ENCODE assay signal across 7 mouse cellular contexts in the genomic region with DNA sequence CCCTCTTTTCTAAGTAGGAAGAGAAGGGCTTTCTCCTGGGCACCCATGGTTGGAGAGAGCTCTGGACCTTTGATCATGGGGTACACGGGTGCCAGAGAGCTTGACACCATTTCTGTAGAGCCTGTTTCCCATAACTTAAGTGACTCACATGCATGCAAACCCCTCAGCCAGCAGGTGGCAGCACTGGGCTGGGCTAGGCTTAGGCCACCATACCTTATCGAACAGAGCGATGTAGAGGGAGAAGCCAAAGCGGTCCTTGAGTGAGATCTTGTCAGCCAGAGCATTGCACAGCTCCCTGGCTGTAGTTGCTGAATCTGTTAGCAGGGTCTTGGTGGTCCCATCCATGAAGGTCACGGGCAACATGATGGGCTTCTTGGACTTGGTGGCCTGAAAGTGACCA. TPM values are rescaled to one million over a fixed set of nuclear protein-coding genes. Genes with fewer than 3 reads are reported as not detected.
DNase-seq lines count a peak whose midpoint lies in the region; ATAC-seq and TF ChIP-seq lines count a peak whose summit lies in the region.

No protein-coding gene starts in this region.

- peak; percentile 64 for ATAC-seq in intestine, embryonic 16.5 days
- peak; percentile 75 for ATAC-seq in midbrain, embryonic 11.5 days (ENCODE audit: low FRiP score)

- intact Hi-C loops in left cerebral cortex, postnatal 25 days (cut with DNase I) = loop anchor here (1.0 kb wide), 1 partner anchor 49 kb away; no protein-coding TSS in a partner anchor

- no peaks in the 10 kb centered on the region for H3K9me3 ChIP-seq in intestine, embryonic 16.5 days (ENCODE audit: control insufficient read depth, low read length)
- H3K9me3 ChIP-seq in midbrain, embryonic 11.5 days (ENCODE audit: control insufficient read depth, low read length) = no peaks in the 10 kb centered on the region

- 35% methylated on average over 5 of the region's 5 CpGs for WGBS in intestine, embryonic 16.5 days
- WGBS in midbrain, embryonic 11.5 days = 32% methylated on average over 5 of the region's 5 CpGs
- 28% methylated on average over 5 of the region's 5 CpGs for WGBS in small intestine, adult 2 months

- peaks cover 4% of the 10 kb centered on the region; the same call in 1 of the 2 replicates for H3K36me3 ChIP-seq in intestine, embryonic 16.5 days (ENCODE audit: control insufficient read depth, insufficient read depth, low read length)
- no peaks in the 10 kb centered on the region for H3K36me3 ChIP-seq in midbrain, embryonic 11.5 days (ENCODE audit: control insufficient read depth, insufficient read depth, low read length)
- H3K36me3 ChIP-seq in small intestine, adult 2 months (ENCODE audit: control insufficient read depth, insufficient read depth, low read length) = peaks cover 35% of the 10 kb centered on the region

- peak; percentile 97; the same call in 1 of the 2 replicates for TF ChIP-seq CTCF in small intestine, adult 2 months (IDR thresholded peaks at IDR 0.05; ENCODE audit: extremely low read depth, insufficient read length, insufficient replicate concordance, low read depth, low read length)

- H3K9ac ChIP-seq in intestine, embryonic 16.5 days (ENCODE audit: low read depth, low read length) = no peak overlapping the region
- no peak overlapping the region for H3K9ac ChIP-seq in midbrain, embryonic 11.5 days (ENCODE audit: low read length)

- no peak overlapping the region for H3K4me3 ChIP-seq in intestine, embryonic 16.5 days (ENCODE audit: low read length)
- H3K4me3 ChIP-seq in midbrain, embryonic 11.5 days (ENCODE audit: low read depth, low read length) = no peak overlapping the region
- no peak overlapping the region for H3K4me3 ChIP-seq in small intestine, adult 2 months (ENCODE audit: low read depth, low read length)

- TF ChIP-seq POLR2A in small intestine, adult 2 months (IDR thresholded peaks at IDR 0.05; ENCODE audit: low read depth, low read length) = no peak

- H3K27ac ChIP-seq in intestine, embryonic 16.5 days (ENCODE audit: low read length) = no peak overlapping the region
- no peak overlapping the region for H3K27ac ChIP-seq in midbrain, embryonic 11.5 days (ENCODE audit: low read depth, low read length)
- no peak overlapping the region for H3K27ac ChIP-seq in small intestine, adult 2 months (ENCODE audit: insufficient read depth, low read depth, low read length)

- DNase-seq in ZHBTc4 (ENCODE audit: low read depth, low spot score) = peak; percentile 86
- DNase-seq in cerebellum, postnatal 14 days = peak; percentile 88 to 92
- DNase-seq in gastrocnemius, adult 18-20 months (ENCODE audit: low spot score) = peak; percentile 73
- peak; percentile 68 to 76 for DNase-seq in left cerebral cortex, postnatal 25 days (ENCODE audit: low spot score in 2 of 2)
- DNase-seq in midbrain, embryonic 11.5 days (ENCODE audit: low spot score, missing footprints) = peak; percentile 98

- H3K4me1 ChIP-seq in intestine, embryonic 16.5 days (ENCODE audit: control insufficient read depth, insufficient read depth, low read length) = no peaks in the 10 kb centered on the region
- no peaks in the 10 kb centered on the region for H3K4me1 ChIP-seq in midbrain, embryonic 11.5 days (ENCODE audit: control insufficient read depth, insufficient read depth, low read length)
- no peaks in the 10 kb centered on the region for H3K4me1 ChIP-seq in small intestine, adult 2 months (ENCODE audit: control insufficient read depth, insufficient read depth, insufficient read length, low read length)

- H3K4me2 ChIP-seq in intestine, embryonic 16.5 days (ENCODE audit: low read depth, low read length) = no peak overlapping the region
- no peak overlapping the region for H3K4me2 ChIP-seq in midbrain, embryonic 11.5 days

- H3K27me3 ChIP-seq in intestine, embryonic 16.5 days (replicated peaks; ENCODE audit: control insufficient read depth, insufficient read depth, low read length) = no peaks in the 10 kb centered on the region
- no peaks in the 10 kb centered on the region for H3K27me3 ChIP-seq in midbrain, embryonic 11.5 days (ENCODE audit: control insufficient read depth, insufficient read depth, low read length)
- H3K27me3 ChIP-seq in small intestine, adult 2 months (ENCODE audit: control insufficient read depth, insufficient read depth, low read length) = no peaks in the 10 kb centered on the region

RNA-seq across cellular contexts. Expression of gene Myo7a, which starts 47.7 kb away (rescaled TPM):
- total RNA-seq in gastrocnemius, adult 18-20 months (2021) = 1 to 10 TPM; 1.2 to 2.3 TPM
- 24.0 and 35.6 TPM in 2 replicates for polyA plus RNA-seq in intestine, embryonic 16.5 days (2015; fragmentation: Nextera tagmentation; extraction: Ambion mirVana)
- 10 to 100 TPM in 1 of 2 experiments, 1 to 10 TPM in 1; 9.8 to 11.0 TPM for total RNA-seq in left cerebral cortex, postnatal 25 days (2021)
- 10.1 and 11.1 TPM in 2 replicates for polyA plus RNA-seq in midbrain, embryonic 11.5 days (2014; fragmentation: Nextera tagmentation; extraction: Ambion mirVana)
- polyA plus RNA-seq in small intestine, adult 2 months (2012; rRNA removed) = 26.9 and 51.7 TPM in 2 replicates
